Mouse (Mus musculus) hindbrain, postnatal 0 days (tissue): ENCODE results near the gene Add2. TPM values are rescaled to one million over a fixed set of nuclear protein-coding genes. Genes with fewer than 3 reads are reported as not detected.

Source experiments
- ATAC-seq: fragments of 200-750 bp; cut with Nextera tagmentation; 2 replicates; pipeline ENCODE4 v1.8.0; 2017; ENCODE audit warnings: mild to moderate bottlenecking, moderate TSS enrichment, moderate library complexity
- DNase-seq: peaks from one replicate; pipeline ENCODE4 v3.0.0-alpha.2; 2015; ENCODE audit warnings: low spot score
- H3K27ac ChIP-seq: fragments of 300-500 bp; sonication (generic); 2 replicates; pipeline ENCODE4 v1.5.1; 2014; ENCODE audit warnings: mild to moderate bottlenecking
- H3K27me3 ChIP-seq: fragments of 300-500 bp; sonication (generic); 2 replicates; pipeline ENCODE4 v1.6.1; 2014; ENCODE audit warnings: low read length, mixed read lengths; ENCODE audit not compliant: insufficient read depth
- H3K36me3 ChIP-seq: fragments of 300-500 bp; sonication (generic); 2 replicates; pipeline ENCODE4 v1.6.1; 2014; ENCODE audit warnings: low read length, mixed read lengths; ENCODE audit not compliant: insufficient read depth
- H3K4me1 ChIP-seq: fragments of 300-500 bp; sonication (generic); 2 replicates; pipeline ENCODE4 v1.6.1; 2014; ENCODE audit warnings: antibody characterized with exemption, low read length, mixed read lengths; ENCODE audit not compliant: insufficient read depth
- H3K4me2 ChIP-seq: fragments of 300-500 bp; sonication (generic); 2 replicates; pipeline ENCODE4 v1.6.1; 2014; ENCODE audit warnings: low read depth, mild to moderate bottlenecking, low read length, moderate library complexity, mixed read lengths
- H3K4me3 ChIP-seq: fragments of 300-500 bp; sonication (generic); 2 replicates; pipeline ENCODE4 v1.5.1; 2014; ENCODE audit warnings: low read length
- H3K9ac ChIP-seq: fragments of 300-500 bp; sonication (generic); replicated peaks from 2 replicates; pipeline ENCODE4 v1.6.1; 2014; ENCODE audit warnings: mild to moderate bottlenecking, low read length, moderate library complexity, mixed read lengths
- H3K9me3 ChIP-seq: fragments of 300-500 bp; sonication (generic); 2 replicates; pipeline ENCODE4 v1.6.1; 2016; ENCODE audit warnings: low read length, mixed read lengths
- CTCF ChIP-seq: IDR thresholded peaks from 2 replicates; pipeline ENCODE4 v1.5.1; 2016; ENCODE audit warnings: antibody characterized with exemption, control low read depth, low read depth
- WGBS: fragments of 180-500 bp; shearing (Covaris S2); extraction: QIAGEN DNeasy Blood & Tissue Kit; methylation state at CpG from one replicate; pipeline ENCODE4 v1.1.7; 2014; 5-methylcytosine and 5-hydroxymethylcytosine counted together
- polyA plus RNA-seq: library from polyadenylated mRNA; unstranded; fragments of >200 nt; fragmentation: Nextera tagmentation; extraction: Ambion mirVana; gene quantifications from 2 replicates; pipeline ENCODE4 v1.2.1, GENCODE M21; 2015
- total RNA-seq: library from RNA; depleted of rRNA; stranded (reverse); fragments of >200 nt; gene quantifications from 2 replicates; pipeline ENCODE4 v1.2.3, GENCODE M21; 2014

Add2 gene
- total and polyA plus RNA-seq, 2 experiments from 2014 or later, result 90.0 to 132 TPM

DNA sequence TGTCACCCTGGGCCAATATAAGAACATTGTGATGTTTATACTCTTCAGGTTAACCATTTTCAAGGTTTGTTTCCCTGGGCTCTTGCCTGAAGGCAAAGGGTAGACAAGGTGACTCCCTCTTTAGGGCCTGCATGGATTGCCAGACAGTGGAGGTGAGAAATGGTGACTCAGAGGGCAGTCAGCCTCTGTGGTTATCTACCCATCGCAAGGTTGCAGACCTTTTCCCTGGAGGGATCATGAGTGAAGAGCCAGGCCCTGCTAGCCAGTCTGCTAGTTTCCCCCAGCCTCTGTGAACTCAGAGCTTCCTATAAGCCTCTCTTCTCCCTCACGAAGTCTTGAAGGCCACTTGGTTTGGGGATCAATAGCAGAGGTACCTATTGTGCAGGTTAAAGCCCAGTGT, 48.0 kb downstream of the Add2 start:
- Histone ChIP-seq H3K27ac (no peak overlapping the region), H3K9ac (no peak overlapping the region), H3K4me2 (no peak overlapping the region), H3K9me3 (no peaks in the 10 kb centered on the region), H3K4me1 (no peaks in the 10 kb centered on the region), H3K27me3 (no peaks in the 10 kb centered on the region), H3K36me3 (no peaks in the 10 kb centered on the region; the same call in 1 of the 2 replicates), H3K4me3 (no peak overlapping the region)
- no peak for TF ChIP-seq CTCF
- ATAC-seq (no peak), DNase-seq (no peak)
- WGBS, result 90% methylated on average over 2 of the region's 2 CpGs

DNA sequence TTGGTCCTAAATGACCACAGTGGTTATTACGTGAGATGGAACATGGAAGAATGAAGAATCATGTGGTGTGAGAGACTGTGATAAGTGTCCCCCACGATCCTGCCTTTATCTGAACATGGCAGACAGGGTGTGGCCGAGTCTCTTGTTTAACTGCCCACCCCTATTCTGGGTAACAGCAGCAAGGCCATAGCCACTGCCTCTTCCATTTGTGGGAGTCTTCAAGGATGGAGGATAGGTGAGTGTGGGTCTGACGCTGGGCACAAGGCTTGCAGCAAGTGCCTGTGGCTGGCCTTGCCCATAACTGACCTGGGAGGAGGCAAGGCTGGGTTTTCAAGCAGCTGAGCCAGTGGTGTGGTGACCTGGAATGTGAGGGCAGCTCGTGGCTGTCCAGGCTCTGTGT, 49.4 kb downstream of the Add2 start:
- H3K4me3 ChIP-seq, result no peak overlapping the region
- H3K27ac ChIP-seq, result no peak overlapping the region
- H3K9ac ChIP-seq, result no peak overlapping the region

DNA sequence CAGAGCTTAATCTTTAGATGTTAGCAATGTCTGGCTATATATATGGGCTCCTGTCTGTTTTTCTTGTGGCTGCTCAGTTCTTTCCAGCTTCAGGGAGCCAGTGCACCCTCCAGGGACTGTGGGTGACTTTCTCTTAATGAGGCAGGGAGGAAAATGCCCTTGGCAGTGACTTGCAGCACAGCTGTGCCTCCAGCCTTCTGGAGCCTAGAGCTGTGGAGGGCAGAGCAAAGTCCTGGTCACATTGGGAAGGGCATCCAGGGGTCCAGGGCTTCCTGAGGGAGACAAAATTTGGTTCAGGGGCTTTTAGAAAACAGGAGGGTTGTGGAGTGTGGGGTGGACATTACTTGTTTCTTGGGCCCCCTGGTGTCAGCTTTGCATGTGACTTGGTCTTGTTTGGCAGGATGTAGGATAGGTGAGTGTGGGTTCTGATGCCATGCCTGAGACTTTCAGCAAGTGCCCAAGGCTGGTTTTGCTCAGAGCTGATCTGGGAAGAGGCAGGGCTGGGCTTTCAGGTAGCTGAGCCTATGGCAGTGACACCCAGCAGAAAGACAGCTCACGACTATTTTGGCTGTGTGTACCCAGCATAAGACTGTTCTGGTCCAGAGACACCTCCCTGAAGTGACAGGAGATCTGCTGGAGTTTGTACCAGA, 50.0 kb downstream of the Add2 start:
- Histone ChIP-seq H3K9me3 (no peaks in the 10 kb centered on the region), H3K4me1 (no peaks in the 10 kb centered on the region), H3K27ac (no peak overlapping the region), H3K4me2 (no peak overlapping the region), H3K9ac (no peak overlapping the region), H3K27me3 (no peaks in the 10 kb centered on the region), H3K36me3 (no peaks in the 10 kb centered on the region; the same call in 1 of the 2 replicates), H3K4me3 (no peak overlapping the region)
- 70% methylated on average over 1 of the region's 1 CpGs for WGBS
- DNase-seq, result no peak
- ATAC-seq, result no peak
- TF ChIP-seq CTCF, result no peak

More for the DNA sequence above, 49.4 kb downstream of the Add2 start:
- Histone ChIP-seq H3K9me3 (no peaks in the 10 kb centered on the region), H3K4me2 (no peak overlapping the region), H3K36me3 (no peaks in the 10 kb centered on the region; the same call in 1 of the 2 replicates), H3K4me1 (no peaks in the 10 kb centered on the region), H3K27me3 (no peaks in the 10 kb centered on the region)
- no peak for ATAC-seq
- WGBS, result 77% methylated on average over 5 of the region's 5 CpGs
- TF ChIP-seq CTCF, result no peak
- DNase-seq, result no peak

DNA sequence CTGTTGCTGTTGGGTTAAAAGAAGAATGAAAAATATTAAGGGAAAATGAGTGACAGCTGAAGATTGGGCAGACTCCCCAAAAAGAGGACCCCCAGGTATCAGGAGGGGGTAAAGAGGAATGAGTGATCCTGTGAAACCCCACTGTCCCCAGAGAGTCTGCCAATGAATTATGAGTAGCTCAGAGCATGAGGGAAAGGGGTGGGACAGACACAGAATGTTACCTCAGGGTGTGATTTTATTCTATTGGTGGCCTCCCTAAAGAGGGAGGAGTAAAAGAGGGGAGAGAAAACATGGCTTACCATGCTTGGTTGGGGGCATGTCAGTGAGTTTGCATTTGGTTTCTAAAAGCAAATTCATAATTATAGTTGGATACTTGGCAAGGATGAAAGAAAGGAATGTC, 50.8 kb downstream of the Add2 start:
- H3K9ac ChIP-seq, result no peak overlapping the region
- H3K36me3 ChIP-seq, result no peaks in the 10 kb centered on the region; the same call in 1 of the 2 replicates
- no peak overlapping the region for H3K4me2 ChIP-seq
- ATAC-seq, result no peak
- H3K27me3 ChIP-seq, result no peaks in the 10 kb centered on the region
- TF ChIP-seq CTCF, result no peak
- H3K9me3 ChIP-seq, result no peaks in the 10 kb centered on the region
- H3K27ac ChIP-seq, result no peak overlapping the region
- no peaks in the 10 kb centered on the region for H3K4me1 ChIP-seq
- H3K4me3 ChIP-seq, result no peak overlapping the region
- DNase-seq, result no peak

DNA sequence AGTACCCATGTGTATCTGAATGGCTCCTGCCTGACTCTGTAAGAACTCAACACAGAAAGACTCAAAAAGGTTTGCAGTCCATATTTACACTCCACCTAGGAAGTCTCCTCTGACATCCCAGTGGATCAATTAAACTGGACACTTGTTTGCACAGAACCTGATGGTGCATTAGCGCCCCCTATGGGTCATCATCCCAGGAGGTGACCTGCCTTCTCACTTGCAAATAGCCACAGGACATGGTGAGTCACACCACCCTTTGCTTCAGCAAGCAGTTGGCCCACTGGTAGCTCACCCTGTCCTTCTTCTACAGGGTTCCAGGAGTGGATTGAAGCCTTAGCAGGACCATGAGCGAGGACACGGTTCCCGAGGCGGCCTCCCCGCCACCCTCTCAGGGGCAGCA, 57.0 kb downstream of the Add2 start:
- ATAC-seq (peak; percentile 34; the same call in 1 of the 2 replicates), DNase-seq (peak; percentile 72)
- WGBS, result 66% methylated on average over 6 of the region's 6 CpGs

DNA sequence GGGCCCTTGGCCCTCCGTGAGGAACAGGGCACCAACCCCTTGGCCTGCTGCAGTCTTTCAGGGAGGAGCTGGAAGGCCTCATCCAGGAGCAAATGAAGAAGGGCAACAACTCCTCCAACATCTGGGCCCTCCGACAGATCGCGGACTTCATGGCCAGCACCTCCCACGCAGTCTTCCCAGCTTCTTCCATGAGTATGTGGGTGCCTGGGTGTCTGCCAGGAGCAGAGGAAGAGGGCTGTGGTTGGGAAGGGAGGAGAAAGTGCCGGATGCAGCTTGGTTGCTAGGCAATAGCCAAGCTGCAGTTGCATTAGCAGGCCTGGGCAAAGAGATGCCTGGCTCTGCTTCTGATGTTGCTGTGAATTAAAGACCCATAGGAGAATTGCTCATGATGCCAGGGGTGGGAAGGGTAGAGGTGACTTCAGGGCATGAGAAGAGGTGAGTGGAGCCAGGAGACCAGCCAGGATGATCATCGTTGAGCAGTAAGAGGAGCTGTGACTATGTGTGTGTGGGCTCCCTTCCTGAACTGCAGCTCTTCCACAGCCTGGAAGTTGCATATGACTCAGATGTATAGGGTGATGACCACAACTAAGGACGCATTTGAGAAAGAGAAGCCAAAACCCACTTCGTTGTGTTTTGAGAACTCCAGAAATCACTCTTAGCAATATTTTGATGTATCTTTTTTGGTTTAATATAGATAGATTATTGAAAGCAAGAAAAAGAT, 58.5 kb downstream of the Add2 start:
- ATAC-seq (peak; percentile 52; the same call in 1 of the 2 replicates), DNase-seq (peak; percentile 27)
- Histone ChIP-seq H3K27me3 (no peaks in the 10 kb centered on the region), H3K4me1 (no peaks in the 10 kb centered on the region), H3K36me3 (no peaks in the 10 kb centered on the region), H3K4me3 (no peak overlapping the region), H3K9me3 (no peaks in the 10 kb centered on the region), H3K4me2 (no peak overlapping the region), H3K9ac (0 out of 2 replicates have a peak overlapping the region, but pooled peaks have one; percentile 17), H3K27ac (peak overlapping the region; percentile 60; the same call in 1 of the 2 replicates)
- 53% methylated on average over 9 of the region's 9 CpGs for WGBS
- no peak for TF ChIP-seq CTCF

More for the DNA sequence above, 57.0 kb downstream of the Add2 start:
- Histone ChIP-seq H3K27ac (no peak overlapping the region), H3K9me3 (no peaks in the 10 kb centered on the region), H3K27me3 (no peaks in the 10 kb centered on the region), H3K4me3 (no peak overlapping the region), H3K4me1 (no peaks in the 10 kb centered on the region), H3K9ac (no peak overlapping the region), H3K36me3 (no peaks in the 10 kb centered on the region), H3K4me2 (no peak overlapping the region)
- TF ChIP-seq CTCF, result peak; percentile 79

DNA sequence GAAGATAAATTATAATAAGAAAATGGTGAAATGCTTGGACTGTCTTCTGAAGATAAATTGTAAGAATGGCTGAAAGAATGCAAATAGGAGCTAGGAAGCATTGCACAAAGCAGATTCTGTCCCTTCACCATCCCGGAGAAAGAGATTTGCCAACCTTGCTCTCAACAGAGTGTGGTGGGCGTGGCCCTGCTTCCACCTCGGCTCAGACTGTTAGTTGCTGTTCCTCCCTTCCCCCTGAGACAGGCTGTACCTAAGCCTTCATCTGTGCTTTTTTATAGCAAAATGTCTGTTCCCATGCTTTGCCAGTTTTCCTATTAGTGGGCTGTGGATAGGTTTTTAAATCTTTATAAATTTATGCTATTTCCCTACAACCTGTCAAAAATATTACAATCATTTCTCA, 59.3 kb downstream of the Add2 start:
- no peak overlapping the region for H3K4me2 ChIP-seq
- 38% methylated on average over 3 of the region's 3 CpGs for WGBS
- ATAC-seq (no peak), DNase-seq (no peak)
- no peak overlapping the region for H3K4me3 ChIP-seq
- H3K9ac ChIP-seq, result no peak overlapping the region
- TF ChIP-seq CTCF, result no peak
- no peaks in the 10 kb centered on the region for H3K36me3 ChIP-seq
- no peaks in the 10 kb centered on the region for H3K9me3 ChIP-seq
- no peaks in the 10 kb centered on the region for H3K4me1 ChIP-seq
- H3K27me3 ChIP-seq, result no peaks in the 10 kb centered on the region
- no peak overlapping the region for H3K27ac ChIP-seq
